Mouse (Mus musculus) thymus, adult 2 months (tissue): Measurements from ENCODE around the gene Zfp507.

ENCODE experiments used
- CTCF ChIP-seq: fragments of 200-500 bp; IDR thresholded peaks from 2 replicates; pipeline ENCODE4 v1.5.1; 2012; ENCODE audit warnings: mild to moderate bottlenecking, control low read depth, low read length, moderate library complexity, borderline replicate concordance; ENCODE audit not compliant: control insufficient read depth, poor library complexity, insufficient read depth; ENCODE audit errors: extremely low read depth
- POLR2A ChIP-seq: fragments of 200-500 bp; IDR thresholded peaks from 2 replicates; pipeline ENCODE4 v1.6.1; 2012; ENCODE audit warnings: mild to moderate bottlenecking, low read length, control low read depth, moderate library complexity; ENCODE audit not compliant: control insufficient read depth, poor library complexity, insufficient read depth; ENCODE audit errors: extremely low read depth

- no peak for TF ChIP-seq CTCF
- TF ChIP-seq POLR2A: no peak
These were observed 12.2 kb upstream of the Zfp507 start for GRCm38 (mm10) chr7:35814759-35815551.
